Mouse (Mus musculus) lung, postnatal 0 days (tissue): ENCODE measurements around the gene Ddit4l.

Source experiments
- CTCF ChIP-seq: IDR thresholded peaks from 2 replicates; pipeline ENCODE4 v1.5.1; 2016; ENCODE audit warnings: antibody characterized with exemption, mild to moderate bottlenecking
- EP300 ChIP-seq: IDR thresholded peaks from 2 replicates; pipeline ENCODE4 v1.6.1; 2016; ENCODE audit warnings: antibody characterized with exemption, mild to moderate bottlenecking, control low read depth

DNA sequence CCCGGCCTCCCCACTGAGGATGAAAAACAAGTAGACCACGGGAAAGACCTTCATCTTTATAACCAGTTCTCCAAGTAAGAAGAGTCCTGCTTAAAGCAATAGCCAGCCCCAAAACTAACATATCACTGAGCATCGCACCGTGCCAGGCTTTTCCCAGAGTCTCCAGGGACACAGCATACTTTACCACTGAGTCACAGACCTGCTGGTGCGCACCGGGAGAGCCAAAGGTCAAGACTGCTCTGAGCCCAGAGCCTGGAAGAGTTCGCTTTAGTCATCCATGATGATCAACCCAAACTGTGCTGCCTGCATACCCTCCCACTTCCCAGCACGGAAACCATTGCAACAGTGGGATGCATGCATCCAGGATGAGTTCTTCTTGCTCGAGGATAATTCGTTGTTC lies 12.3 kb downstream of the Ddit4l start:
- TF ChIP-seq CTCF = no peak
- TF ChIP-seq EP300 = no peak
